Mouse (Mus musculus): Measurements from ENCODE around the gene Cln5. TPM values are rescaled to one million over a fixed set of nuclear protein-coding genes. Genes with fewer than 3 reads are reported as not detected.

Cln5 gene
- total RNA-seq, 2 experiments from 2014 or later: 8.9 to 17.6 TPM

DNA sequence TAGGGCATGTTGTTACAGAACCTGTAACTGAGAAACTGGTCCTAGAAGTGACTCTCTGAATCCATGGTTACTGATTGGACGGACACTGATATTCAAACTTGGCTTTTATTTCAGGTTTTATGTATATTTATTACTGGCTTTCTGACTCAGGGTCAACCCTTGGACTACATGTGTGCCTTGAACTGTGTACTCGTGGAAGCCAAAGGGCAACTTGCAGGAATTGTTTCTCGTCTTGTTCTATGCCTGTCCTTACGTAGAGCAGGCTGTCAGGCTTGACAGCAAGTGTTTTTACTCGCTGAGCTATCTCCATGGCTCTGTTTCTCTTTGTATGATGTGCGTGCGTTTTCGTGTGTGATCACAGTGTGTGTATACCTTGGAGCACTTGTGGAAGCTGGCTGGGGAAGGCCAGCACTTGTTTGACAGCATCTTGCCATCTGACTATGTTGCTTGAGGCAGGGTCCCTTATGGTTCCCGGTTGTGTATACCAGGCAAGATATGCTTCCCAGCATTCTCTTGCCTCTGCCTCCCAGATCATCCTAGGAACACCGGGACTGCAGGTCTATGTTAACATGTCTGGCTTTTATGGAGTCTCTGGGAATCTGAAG lies 32.8 kb downstream of the Cln5 start:
- ATAC-seq (replicated peaks; ENCODE audit: low FRiP score, poor library complexity, severe bottlenecking): no peak

DNA sequence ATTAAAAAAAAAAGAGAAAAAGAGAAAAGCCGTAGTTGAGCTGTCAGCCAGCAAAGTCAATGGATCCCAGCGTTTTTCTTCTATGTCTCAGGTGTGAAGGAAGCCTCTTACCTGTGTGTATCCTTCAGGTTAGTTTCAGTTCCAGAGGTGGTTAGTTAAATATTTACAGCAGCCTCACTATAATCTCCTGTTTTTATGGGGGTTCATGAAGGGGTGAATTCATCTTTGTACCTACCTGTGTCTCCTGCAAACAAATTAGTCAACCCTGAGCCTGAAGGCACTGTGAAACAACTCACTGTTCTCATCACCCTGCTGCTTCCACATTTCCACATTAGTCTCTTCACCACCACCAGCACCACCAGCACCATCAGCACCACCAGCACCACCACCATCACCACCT lies 36.3 kb downstream of the Cln5 start:
- no peak for ATAC-seq (replicated peaks; ENCODE audit: low FRiP score, poor library complexity, severe bottlenecking)

DNA sequence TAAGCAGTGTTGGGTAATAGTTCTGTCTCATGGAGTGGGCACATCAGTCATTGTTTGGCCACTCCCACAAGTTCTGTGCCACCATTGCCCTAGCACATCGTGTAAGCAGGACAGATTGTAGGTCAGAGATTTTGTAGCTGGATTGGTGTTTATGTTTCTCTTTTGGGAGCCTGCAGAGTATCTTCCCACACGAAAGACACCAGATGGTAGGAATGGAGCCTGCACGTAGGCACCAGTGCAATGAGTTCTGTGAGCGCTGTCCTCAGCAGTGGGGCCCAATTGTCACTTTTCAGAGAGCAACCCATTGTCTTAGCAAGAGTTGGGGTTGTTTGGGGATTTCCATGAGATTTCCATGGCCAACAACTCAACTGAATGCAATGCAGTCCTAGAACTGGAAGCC lies 40.0 kb downstream of the Cln5 start:
- ATAC-seq (replicated peaks; ENCODE audit: low FRiP score, poor library complexity, severe bottlenecking): no peak

DNA sequence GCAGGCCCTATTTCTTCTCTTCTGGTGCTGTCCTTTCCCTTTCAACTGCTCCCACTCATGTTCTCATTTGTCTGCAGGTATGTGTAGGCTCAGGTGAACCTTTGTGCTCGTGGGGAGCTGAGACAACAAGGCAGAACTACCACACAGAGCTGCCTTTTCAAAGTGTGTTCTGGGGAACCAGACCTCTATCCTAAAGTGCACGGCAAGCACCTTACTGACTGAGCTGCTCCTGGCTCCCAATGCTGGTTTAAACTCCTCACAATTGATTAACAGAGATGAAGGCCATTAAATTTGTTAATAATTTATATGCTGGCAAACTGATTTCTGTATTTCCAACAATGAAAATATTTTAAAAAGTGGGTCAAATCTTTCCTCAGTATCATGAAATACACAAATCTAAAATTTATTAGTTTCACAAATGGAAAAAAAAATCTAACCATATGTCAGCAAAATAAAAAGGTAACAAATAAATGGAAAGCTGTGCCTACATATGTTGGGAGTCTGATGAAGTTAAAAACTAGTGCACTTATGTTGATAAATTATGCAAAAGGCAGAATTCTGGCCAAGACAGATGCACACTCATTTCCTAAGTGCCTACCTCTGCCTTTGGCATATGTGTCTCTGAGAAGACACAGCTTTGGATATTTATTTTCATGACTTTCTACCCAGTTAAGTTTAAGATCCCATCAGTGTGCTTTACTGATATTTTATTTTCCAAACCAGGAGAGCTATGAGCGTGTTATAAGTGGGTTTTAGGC lies 42.8 kb downstream of the Cln5 start:
- ATAC-seq (replicated peaks; ENCODE audit: low FRiP score, poor library complexity, severe bottlenecking): no peak

DNA sequence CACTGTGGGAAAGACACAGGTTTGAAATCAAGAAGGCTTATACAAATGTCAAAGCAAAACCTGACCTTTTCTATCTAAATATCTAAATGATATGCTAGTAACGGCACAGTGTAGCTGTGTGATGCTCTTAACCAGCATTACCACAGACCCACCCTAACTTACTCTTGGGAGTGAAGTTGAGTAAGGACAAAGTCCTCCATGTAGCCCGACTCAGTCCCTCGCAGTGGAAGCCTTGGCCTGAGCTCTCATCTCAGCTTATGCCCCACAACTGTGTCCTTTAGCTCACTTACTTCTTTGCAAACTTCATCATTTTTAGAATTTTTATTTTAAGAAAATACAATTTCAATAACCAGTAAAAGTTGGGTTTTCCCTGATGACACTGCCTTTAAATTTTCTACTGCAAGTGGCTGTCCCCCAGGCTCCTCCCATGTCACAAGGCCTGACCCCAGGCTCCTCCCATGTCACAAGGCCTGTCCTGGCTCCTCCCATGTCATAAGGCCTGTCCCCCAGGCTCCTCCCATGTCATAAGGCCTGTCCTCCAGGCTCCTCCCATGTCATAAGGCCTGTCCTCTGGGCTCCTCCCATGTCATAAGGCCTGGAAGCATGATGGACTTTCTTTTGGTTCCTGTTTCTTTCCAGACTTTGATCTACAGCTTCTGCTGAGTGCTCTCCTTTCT lies 45.1 kb downstream of the Cln5 start:
- ATAC-seq (replicated peaks; ENCODE audit: low FRiP score, poor library complexity, severe bottlenecking): peak; percentile 69

DNA sequence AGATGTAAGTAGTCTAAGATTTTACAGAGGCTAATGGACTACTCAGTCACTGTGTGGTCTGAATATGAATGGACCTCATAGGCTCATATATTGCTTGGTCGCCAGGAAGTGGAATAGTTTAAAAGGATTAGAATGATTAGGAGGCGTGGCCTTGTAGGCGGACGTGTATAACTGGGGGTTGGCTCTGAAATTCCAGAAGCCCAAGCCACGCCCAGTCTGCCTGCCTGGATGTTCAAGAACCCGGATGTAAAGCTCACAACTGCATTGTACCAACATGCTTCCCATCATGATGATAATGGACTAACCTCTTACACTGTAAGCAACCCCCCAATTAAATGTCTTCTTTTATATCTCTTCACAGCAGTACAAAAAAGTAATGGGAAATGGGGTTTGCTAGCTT lies 55.7 kb downstream of the Cln5 start:
- ATAC-seq (replicated peaks; ENCODE audit: low FRiP score, poor library complexity, severe bottlenecking): no peak

Other genes with a start within 250 kb of the Cln5 start
- gene Kctd12, start 87.6 kb upstream of the Cln5 start, total RNA-seq (2015; ENCODE audit: low replicate concordance): 62.3 and 67.9 TPM in 2 replicates
- gene Kctd12, start 87.6 kb upstream of the Cln5 start, total RNA-seq (2017; ENCODE audit: low replicate concordance): 19.2 and 20.5 TPM in 2 replicates
- gene Acod1, start 23.2 kb upstream of the Cln5 start, total RNA-seq (2015; ENCODE audit: low replicate concordance): 0.84 TPM in 1 of 2 replicates, not detected in the other
- 0.26 TPM in 1 of 2 replicates, not detected in the other for gene Acod1, start 23.2 kb upstream of the Cln5 start, total RNA-seq (2017; ENCODE audit: low replicate concordance)
- gene Fbxl3, start 29.4 kb downstream of the Cln5 start, total RNA-seq (2015; ENCODE audit: low replicate concordance): 36.9 and 41.8 TPM in 2 replicates
- 65.7 and 103 TPM in 2 replicates for gene Fbxl3, start 29.4 kb downstream of the Cln5 start, total RNA-seq (2017; ENCODE audit: low replicate concordance)